Mouse (Mus musculus): ENCODE measurements around the gene Acd.
A peak's percentile ranks its signal among the peaks of the same experiment; 100 is the strongest.

Gene Acd

DNA sequence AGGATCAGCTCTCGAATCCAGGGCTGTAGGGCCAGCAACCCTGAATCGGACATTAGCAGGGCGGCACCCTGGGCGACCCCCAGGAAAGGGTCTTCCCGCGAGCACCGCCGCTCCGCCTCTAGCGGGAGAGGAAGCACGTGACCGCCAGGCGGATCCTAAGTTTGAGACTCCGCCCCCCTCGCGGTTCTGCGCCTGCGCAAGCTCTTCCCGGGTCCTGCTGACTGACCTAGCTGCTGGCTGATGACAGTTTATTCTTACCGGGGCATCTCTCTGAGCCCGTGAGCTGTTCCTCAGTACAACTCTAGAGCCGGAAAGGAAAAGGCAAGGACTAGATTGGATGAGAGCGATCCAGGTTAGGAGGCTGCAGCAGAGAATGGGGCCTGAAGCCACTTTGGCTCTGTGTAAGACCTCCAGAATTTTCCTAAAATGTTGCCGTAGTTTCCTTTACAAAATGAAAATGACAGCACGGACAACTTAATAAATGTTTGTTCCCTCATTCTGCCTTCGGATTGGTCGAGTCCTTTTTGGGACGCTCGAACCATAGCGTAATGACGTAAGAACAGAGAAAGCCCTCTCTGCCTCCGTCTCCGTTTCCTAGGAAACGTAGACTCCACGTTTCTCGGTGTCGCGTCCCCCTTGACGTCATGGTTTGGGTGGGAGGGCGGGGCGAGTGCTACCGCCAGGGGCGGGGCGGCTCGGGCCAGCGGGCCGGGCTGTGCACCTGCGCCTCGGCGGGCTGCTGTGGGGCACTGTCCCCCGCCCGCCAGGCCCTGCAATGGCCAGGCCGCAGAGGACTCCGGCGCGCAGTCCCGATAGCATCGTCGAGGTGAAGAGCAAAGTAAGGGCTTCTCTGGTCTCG, at the start of gene Acd, which contains the start of gene Pard6a:
Acd (minus strand) TSS at position 137 of the 859 bp plus-strand sequence.
Pard6a (plus strand) TSS at position 183 of the 859 bp plus-strand sequence.
- DNase-seq (ENCODE audit: low spot score in 2 of 2), result peak; percentile 94 to 98

DNA sequence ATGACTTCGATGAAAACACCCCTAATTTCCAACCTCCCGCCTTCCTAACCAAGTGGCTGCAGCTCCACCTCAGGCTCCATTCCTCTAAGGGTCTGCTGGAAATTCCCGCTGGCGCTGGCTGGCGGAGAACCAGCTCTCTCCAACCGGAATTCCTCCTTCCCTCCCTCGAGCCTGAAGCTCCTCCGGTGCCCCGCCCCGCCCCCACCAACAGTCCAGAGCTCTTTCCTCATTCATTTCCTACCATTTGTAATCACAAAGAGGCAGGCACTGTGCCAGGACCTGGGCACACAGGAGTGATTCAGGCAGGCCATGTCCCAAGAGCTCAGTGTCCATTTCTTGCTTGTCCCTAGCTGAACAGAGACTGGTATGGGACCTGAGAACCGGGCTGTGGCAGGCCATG, 49.7 kb upstream of the Acd start:
- DNase-seq (ENCODE audit: low spot score in 2 of 2), result peak in 1 of 2 experiments; percentile 26

DNA sequence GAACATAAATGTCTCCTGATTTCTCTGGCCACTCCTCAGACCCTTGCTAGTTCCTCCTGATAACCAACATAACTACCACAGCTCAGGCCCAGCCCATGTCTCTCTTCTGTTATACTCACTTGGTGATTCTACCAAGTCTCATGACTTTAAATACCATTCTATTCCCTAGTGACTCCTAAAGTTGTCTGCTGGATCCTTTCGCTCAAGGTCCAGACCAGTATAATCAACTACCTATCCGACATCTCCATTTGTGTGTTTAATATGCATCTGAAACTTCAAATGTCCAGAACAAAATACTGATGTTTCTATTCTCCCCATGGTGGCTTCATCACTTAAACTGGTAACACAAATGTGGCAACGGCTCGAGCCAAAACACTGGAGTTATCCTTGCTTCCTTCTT, 42.4 kb upstream of the Acd start:
- no peak for DNase-seq (ENCODE audit: low spot score in 2 of 2)

DNA sequence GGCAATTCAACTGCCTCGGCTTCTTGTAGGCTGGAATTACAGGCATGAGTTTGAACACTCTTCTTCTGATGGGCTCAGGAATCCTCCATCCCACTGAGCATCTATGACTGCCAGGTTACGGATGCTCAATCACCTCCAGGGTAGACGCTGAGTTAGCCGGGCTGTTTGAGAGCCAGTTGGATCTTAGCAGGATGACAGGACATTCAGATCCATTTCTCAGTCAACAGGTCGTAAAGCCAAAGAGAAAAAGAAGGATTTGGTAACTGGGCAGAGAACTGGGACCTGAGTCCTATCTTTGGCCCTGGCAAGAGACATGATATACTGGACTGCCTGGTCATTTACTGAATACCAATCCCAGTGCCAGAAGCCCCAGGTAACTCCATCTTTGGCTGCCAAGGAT, 38.3 kb upstream of the Acd start:
- DNase-seq (ENCODE audit: low spot score in 2 of 2), result no peak

DNA sequence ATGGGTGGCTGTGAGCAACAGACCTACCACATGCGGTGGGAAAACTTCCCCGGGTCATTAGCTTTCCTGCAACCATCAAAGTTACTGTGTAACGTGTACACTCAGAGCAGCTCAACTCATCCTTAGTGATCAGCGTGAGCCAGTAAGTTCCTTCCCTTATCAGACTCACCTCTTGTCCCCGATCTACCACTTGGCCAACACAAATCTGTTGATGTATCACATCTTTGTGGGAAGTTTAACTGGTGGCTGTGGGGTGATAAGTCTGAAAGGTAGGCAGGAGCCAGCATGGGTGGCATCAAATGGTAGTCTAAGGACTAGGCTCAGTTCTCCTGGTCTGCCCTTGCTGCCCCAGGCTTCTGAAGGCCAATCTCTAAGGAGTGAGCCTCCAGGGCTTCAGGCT, 31.3 kb upstream of the Acd start:
- no peak for DNase-seq (ENCODE audit: low spot score in 2 of 2)

DNA sequence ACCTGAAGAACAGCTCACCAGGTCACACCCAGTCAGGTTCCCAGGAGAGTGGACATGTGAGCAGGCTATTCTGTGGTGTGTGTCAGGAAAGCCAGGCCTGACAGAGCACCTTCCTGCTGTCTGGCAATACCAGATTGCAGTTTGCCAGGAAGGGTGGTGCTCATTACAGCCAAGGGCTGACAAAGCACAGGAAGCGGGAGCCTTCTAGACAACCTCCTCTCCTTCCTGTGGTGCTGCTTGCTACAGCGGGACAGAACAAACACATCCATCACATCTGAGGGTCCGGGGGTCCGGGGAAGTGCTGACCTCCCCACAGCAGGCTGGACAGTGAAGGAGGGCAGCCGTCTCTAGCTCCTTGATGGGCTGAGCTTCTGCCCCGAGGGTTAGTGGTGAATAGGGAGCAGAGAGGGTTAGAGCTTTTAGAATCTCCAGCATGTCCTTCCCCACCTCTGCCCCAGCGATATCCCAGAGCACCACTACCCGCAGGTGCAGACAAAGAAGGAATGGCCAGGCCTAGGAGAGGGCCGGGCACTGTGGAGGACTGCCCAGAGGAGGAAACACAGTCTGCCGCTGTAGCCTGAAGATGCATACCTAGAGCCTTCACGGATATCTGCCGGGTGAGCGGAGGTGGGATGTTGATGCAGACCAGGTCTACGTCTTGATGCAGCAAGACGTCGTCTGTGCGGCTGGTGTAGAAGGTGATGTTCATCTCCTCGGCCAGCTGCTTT, 26.7 kb upstream of the Acd start:
- DNase-seq (ENCODE audit: low spot score in 2 of 2), result no peak

DNA sequence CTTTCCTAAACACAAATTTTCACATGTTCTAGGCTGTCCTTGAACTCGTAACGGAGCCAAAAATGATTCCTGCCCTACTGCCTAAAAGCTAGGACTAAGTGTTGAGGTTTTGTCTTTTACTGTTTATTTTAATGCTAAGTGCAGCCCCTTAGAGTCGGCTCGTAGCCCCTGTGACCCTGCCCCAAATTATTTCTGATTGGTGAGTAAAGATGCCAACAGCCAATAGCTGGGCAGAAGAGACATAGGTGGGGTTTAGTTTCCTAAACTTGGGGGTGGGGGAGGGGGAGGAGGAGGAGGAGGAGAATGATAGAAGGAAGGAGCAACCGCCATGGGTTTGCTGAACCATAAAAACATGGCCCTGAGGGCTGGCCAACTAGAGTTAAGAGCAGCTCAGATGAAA, 24.8 kb upstream of the Acd start:
- no peak for DNase-seq (ENCODE audit: low spot score in 2 of 2)

DNA sequence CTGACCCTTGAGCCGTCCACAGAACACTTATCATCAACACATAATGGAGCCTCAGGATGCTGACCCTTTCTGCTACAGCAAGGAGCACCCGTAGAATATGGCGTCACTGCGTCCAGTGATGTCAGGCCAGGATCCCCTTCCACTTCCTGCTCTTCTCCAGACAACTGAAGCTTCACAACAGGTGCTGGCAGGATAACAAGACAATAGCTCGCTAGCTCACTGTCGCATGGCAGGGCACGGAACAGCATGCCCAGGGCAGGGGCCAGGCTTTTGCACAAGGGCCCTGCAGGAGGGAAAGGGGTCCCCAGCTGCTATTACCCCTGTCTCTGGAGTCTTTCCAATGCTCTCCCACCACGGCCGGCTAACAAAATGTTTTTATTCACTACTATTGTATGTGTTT, 22.0 kb upstream of the Acd start:
- DNase-seq (ENCODE audit: low spot score in 2 of 2), result no peak

DNA sequence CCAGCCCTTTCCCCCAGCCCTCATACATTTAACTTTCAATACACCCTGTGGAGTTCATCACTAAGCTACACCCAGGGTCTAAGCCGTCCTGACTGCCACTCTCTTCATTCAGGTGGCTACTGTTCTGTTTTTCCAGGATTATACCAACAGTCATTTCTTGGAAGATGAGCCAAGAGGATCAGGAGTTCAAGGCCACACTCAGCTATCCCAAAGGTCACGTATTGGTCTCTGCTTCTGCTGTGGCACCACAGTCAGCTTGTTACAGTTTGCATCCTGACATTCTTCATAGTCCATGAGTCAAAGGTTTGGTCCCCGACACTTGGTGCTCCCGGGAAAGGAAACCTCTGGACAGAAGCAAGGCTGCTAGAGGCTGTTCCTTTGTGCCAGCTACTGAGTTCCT, 18.7 kb upstream of the Acd start:
- no peak for DNase-seq (ENCODE audit: low spot score in 2 of 2)

DNA sequence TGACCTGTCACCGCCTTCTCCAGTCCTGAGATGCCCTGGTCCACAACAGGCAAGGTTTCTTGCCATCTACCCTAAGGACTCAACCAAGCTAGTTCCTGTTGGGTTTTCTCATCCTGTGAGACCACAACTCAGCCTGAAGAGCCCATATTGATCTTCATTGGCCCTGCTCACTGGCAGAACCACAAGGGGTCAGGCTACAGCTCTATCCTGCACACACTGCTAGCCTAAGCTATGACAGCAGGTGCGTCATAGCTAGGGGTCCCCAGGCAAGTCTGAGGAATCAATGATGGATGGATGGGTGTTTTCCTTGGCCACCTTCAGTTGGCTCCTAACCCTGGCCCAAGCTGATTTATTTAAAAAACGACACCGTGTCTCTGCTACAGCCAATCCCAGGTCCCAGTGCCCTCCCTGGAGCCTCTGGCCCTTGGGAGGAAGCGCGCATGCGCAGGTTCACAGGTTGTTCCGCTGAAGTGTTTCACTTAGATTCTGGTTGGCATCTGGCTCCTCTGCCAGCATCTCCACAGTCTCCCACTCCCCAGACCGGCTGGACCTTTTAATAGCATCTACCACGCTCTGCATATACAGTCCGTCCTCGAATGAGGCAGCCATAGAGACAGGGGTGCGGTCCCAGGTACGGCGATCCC, 15.5 kb upstream of the Acd start:
- DNase-seq (ENCODE audit: low spot score in 2 of 2), result no peak

DNA sequence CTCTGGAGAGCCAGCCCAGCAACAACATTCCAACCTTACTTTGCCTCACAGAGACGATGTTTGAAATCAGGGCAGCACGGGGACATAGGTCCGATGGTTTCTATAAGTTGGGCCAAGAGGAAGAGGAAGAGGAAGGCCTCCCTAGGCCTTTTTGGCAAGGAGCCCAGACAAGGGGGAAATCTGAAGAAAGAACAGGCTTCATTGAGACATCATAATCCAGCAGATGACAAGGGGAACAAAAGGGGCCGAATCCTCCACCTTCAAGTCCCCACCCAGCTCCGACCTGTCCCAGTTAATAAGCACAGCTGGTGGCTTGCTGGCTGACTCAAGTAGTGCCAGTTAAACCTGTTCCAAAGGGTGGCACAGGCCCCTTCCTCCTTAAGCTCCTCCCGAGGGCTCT, 14.1 kb upstream of the Acd start:
- DNase-seq (ENCODE audit: low spot score in 2 of 2), result no peak

DNA sequence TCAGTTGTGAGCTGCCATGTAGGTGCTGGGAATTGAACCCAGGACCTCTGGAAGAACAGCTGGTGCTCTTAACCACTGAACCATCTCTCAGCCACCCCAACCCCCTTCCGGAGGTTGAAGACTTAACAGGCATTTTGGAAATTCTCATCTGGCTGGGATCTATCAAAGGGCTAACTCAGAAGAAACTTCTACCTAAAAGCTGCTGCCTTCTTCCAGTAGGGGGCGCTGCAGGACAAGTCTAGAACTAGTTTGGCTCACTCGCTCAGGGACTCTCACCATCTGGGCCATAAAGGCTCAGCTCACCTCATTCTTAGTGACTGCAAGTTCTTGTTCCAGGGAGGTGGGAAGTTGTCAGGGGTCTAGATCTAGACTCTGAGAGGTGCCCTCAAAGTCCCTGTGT, 13.2 kb upstream of the Acd start:
- DNase-seq (ENCODE audit: low spot score in 2 of 2), result peak; percentile 85 to 87

DNA sequence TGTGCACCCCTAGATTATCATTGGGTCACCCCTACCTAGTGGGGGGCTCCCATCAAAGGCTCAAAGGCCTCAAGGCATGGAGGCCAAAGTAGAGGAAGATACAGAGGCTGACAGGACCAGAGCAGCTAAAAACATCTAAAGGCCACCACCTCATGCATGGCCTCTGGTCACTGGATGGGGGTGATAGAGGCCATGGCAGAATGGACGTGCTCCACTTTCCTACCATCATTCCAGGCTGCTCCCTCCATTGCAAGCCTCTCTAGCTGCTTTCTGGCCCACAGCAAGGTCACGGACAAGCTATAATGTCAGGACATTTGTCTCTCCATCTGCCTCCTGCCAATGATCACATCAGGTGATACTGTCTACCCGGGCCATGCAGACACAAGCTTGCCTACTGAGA, 11.4 kb upstream of the Acd start:
- DNase-seq (ENCODE audit: low spot score in 2 of 2), result no peak

DNA sequence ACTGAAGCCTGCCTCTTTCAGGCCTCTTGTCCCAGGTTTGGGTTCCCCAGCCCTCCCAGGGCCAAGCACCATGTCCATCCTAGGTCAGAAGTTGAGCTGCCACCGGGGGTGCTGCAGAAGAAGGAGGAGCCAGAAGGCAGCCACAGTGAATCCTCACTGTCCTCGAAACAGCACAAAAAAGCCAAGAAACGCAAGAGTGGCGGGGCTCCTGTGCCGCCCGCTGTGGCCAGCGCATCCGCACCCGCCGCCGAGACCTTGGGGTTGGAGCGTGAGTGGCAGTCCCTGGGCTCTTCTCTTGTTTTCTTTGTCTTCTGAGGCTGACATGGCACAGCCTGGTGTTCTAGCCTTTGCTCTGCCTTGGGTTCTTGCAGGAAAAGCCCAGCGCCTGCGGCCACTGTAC, 8.4 kb upstream of the Acd start:
- no peak for DNase-seq (ENCODE audit: low spot score in 2 of 2)

DNA sequence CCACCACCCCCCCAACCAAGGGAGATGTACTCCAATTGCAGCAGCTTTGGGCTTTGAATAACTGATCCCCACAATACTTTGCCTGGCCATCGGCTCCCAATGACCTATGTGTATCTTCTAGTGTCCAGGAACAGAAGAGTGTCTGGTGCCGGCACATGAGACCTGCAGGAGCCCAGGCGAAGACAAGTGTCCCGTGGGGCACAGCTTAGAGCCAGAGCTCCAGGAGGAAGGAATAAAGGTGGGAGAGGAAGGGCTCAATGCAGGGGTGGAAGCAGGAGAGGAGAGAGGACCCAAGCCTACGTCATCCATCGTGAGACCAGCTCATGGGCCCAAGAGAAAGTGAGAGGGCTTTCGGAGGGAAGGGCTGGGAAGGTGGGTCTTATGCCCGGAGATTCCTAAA, 7.8 kb upstream of the Acd start:
- DNase-seq (ENCODE audit: low spot score in 2 of 2), result no peak

DNA sequence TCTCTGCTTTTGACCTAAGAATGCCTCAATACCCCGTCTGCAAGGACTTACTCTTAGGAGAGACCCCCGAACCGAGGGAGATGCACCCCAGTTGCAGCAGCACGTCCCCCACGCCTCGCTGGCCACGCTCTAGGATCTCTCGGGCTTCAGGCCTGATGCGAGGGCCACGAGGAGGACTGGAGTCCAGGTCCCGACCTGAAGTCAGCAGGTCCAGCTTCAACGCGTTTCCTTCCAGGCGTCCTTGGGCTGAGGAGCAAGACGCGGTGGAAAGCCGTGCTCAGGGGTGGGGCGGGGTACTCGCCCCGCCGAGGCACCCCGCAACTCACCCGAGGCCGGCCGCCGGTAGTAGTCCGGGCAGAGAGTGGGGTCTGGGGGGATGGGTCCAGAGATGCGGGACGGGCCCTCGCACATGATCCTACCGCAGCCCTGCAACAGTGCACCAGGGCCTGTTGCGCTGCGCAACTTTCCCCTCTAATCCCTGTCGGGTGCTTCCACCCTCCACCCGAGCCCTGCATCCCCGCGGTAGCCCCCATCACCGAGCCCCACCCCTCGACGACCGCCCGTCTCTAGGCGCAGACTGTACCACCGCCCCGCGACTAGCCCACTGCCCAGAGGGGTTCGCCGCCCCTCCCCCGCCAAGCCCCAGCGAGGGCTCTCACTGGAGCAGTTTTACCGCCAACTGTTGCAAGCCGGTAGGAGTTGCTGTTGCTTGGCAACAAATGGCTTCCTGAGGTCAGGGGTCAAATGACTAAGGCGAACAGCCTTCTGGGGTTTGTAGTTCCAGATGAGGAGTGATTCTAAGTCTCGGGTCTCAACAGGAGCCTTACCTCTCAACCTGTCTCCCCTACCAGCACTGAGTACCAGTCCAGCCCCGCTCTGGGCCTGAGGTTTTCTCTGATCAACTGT, 6.8 kb upstream of the Acd start, which contains the start of the genes 4933405L10Rik and Enkd1:
4933405L10Rik (plus strand) TSS at position 158 of the 906 bp plus-strand sequence.
Enkd1 (minus strand) TSS at position 713 of the 906 bp plus-strand sequence.
- peak; percentile 91 to 92 for DNase-seq (ENCODE audit: low spot score in 2 of 2)

DNA sequence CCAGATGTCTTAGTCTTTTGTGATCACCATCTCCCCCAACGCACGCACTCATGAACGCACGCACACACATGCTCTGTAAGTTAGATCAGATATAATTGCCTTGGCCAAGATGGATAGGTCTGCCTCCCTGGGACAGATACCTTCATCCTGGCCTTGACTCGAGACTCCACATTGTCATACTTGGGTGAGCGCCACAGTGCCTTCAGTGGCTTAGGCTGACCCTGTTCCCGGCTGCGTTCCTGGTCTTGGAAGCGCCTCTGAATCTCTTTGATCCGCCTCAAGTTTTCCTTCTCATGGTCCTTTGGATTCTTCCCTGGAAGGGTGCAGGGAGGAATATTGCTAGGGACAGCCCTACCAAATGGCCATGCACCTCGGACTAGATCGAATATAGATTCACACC, 5.5 kb upstream of the Acd start:
- DNase-seq (ENCODE audit: low spot score in 2 of 2), result no peak

DNA sequence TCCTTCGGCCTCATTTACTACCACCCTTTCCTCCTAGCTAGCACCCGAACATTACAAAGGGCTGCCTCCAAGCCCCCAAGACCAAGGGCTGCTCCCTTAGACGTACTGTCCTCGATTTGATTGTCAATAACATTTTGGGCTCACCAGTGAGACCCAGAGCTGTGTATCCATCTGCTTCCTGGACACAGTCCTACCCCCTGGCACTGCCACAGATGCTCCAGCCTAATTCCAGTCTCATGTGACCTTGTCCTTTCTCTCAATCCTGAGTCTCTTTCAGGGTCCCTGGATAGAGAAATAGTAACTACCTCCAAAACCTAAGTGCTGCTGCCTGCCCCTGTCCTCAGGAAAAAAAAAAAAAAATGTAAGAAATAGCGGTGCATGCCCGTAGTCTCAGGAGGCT, 4.1 kb upstream of the Acd start:
- no peak for DNase-seq (ENCODE audit: low spot score in 2 of 2)

DNA sequence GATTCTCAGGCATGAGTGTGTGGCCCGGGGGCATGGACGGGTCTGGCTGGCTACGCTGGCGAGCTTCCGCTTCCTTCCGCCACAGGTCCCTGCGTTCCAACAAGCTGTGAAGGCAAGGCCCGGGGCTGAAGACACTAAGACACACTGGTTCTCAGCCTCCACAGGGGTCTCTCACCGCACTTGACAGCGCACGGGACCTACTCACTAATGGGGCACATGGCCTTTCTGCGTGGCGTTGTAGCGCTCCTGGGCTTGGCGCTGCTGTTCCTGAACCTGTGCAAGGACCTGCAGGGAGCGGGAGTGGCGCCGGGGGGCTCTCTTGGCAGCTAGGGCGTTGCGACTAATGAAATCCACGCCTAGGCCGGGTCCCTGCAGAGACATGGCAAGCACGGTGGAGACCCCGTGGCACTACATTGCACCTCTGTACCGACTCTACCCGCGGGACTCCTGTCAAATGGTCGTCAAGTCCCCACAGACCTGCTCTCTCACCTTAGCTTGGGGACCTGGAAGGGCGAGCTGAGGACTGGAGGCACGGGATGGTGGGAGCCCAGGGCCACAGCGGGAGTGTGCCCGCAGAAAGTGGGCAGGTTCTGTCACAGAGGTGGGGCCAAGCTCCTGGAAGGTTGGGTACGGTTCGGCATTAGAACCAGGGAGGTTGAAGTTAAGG, 3.4 kb upstream of the Acd start:
- DNase-seq (ENCODE audit: low spot score in 2 of 2), result no peak

DNA sequence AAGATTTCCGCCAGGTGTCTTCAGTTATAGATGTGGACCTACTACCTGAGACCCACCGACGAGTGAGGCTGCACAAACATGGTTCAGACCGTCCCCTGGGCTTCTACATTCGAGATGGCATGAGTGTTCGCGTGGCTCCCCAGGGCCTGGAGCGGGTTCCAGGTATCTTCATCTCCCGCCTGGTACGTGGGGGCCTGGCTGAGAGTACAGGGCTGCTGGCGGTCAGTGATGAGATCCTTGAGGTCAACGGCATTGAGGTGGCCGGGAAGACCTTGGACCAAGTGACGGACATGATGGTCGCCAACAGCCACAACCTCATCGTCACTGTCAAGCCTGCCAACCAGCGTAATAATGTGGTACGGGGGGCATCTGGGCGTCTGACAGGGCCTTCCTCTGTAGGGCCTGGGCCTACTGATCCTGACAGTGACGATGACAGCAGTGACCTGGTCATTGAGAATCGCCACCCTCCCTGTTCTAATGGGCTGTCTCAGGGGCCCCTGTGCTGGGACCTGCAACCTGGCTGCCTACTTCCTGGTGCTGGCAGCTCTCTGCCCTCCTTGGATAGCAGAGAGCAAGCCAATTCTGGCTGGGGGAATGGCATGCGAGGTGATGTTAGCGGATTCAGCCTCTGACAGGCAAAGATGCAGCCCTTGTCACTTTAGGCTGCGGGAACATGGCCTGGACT, 2.0 kb upstream of the Acd start:
- no peak for DNase-seq (ENCODE audit: low spot score in 2 of 2)
